Mouse (Mus musculus) ES-E14 (cell line): ENCODE measurements around the gene Mfn1. TPM values are rescaled to one million over a fixed set of nuclear protein-coding genes. Genes with fewer than 3 reads are reported as not detected.

Experiments used
- DNase-seq: peaks from one replicate; pipeline ENCODE4 v3.0.0-alpha.2; 2013; ENCODE audit warnings: low read depth, low spot score
- H3K27ac ChIP-seq: 2 replicates; pipeline ENCODE4 v1.5.1; 2012; ENCODE audit warnings: low read depth, mild to moderate bottlenecking, low read length, moderate library complexity, mixed read lengths; ENCODE audit not compliant: poor library complexity, insufficient read depth, severe bottlenecking
- H3K36me3 ChIP-seq: 2 replicates; pipeline ENCODE4 v1.6.1; 2012; ENCODE audit warnings: mild to moderate bottlenecking, low read length, moderate library complexity, mixed read lengths; ENCODE audit not compliant: control insufficient read depth, poor library complexity, insufficient read depth, severe bottlenecking
- H3K4me1 ChIP-seq, 2 experiments: fragments of 150-350 bp in 1 of 2; sonication (generic) in 1 of 2; 2 replicates each; pipeline ENCODE4 v1.6.1; 2012; ENCODE audit warnings: low read length in 2 of 2, mild to moderate bottlenecking in 1 of 2, mixed read lengths in 1 of 2; ENCODE audit not compliant: control insufficient read depth in 2 of 2, insufficient read depth in 2 of 2, poor library complexity in 1 of 2
- H3K4me3 ChIP-seq, 2 experiments: fragments of 150-350 bp in 1 of 2; sonication (generic) in 1 of 2; 2 replicates each; pipeline ENCODE4 v1.5.1; 2012; ENCODE audit warnings: low read length in 2 of 2, low read depth in 1 of 2, mild to moderate bottlenecking in 1 of 2, mixed read lengths in 1 of 2; ENCODE audit not compliant: insufficient read depth in 1 of 2, poor library complexity in 1 of 2, severe bottlenecking in 1 of 2
- H3K9ac ChIP-seq: 2 replicates; pipeline ENCODE4 v1.6.1; 2012; ENCODE audit warnings: low read depth, mild to moderate bottlenecking, low read length, mixed read lengths; ENCODE audit not compliant: poor library complexity, insufficient read depth, severe bottlenecking
- H3K9me3 ChIP-seq: fragments of 150-350 bp; sonication (generic); 2 replicates; pipeline ENCODE4 v1.6.1; 2012; ENCODE audit warnings: low read depth, mild to moderate bottlenecking, low read length; ENCODE audit not compliant: control insufficient read depth, insufficient read depth
- CHD2 ChIP-seq: IDR thresholded peaks from 2 replicates; pipeline ENCODE4 v1.6.1; 2014; ENCODE audit warnings: mild to moderate bottlenecking, low read depth, low read length, inconsistent platforms
- HCFC1 ChIP-seq: IDR thresholded peaks from 2 replicates; pipeline ENCODE4 v1.6.1; 2012; ENCODE audit warnings: low read length, inconsistent platforms, borderline replicate concordance; ENCODE audit not compliant: insufficient read depth
- MAFK ChIP-seq: IDR thresholded peaks from 2 replicates; pipeline ENCODE4 v1.6.1; 2014; ENCODE audit warnings: mild to moderate bottlenecking, low read depth, low read length, inconsistent platforms; ENCODE audit not compliant: insufficient read depth
- ZC3H11A ChIP-seq: IDR thresholded peaks from 2 replicates; pipeline ENCODE4 v1.6.1; 2012; ENCODE audit warnings: low read depth, mild to moderate bottlenecking, inconsistent platforms, low read length, borderline replicate concordance
- ZNF384 ChIP-seq: IDR thresholded peaks from 2 replicates; pipeline ENCODE4 v1.6.1; 2012; ENCODE audit warnings: low read depth, low read length, inconsistent platforms
- in situ Hi-C, 2 experiments: fragments of 600-800 bp; cut with MboI; formaldehyde crosslinking; loops; one replicate each; pipeline ENCODE4 v1.15.1; 2025; ENCODE audit warnings: low sequenced_read_pairs in 2 of 2, inconsistent platforms in 1 of 2; ENCODE audit not compliant: unreplicated experiment in 2 of 2
- total RNA-seq: library from RNA; depleted of rRNA; stranded (reverse); fragments of 300-350 nt; gene quantifications from 2 replicates; pipeline ENCODE4 v1.2.3, GENCODE M21; 2012

Gene Mfn1
- total RNA-seq, 1 experiment = 35.1 TPM

GRCm38 (mm10) chr3:32495088-32495770, 34.0 kb upstream of the Mfn1 start:
- no peak for DNase-seq
- Histone ChIP-seq H3K36me3 (no peaks in the 10 kb centered on the region), H3K27ac (no peak overlapping the region), H3K9ac (no peak overlapping the region), H3K4me3 (no peak overlapping the region), H3K9me3 (no peaks in the 10 kb centered on the region), H3K4me1 (peaks cover 0 to 8% of the 10 kb centered on the region in 2 experiments; a peak in 2 of 4 replicates)
- in situ Hi-C loops = loop anchor here in 1 of 2 experiments (25.0 kb wide), 1 partner anchor 708 kb away; no protein-coding TSS in a partner anchor
- no peak for TF ChIP-seq HCFC1
- no peak for TF ChIP-seq MAFK
- no peak for TF ChIP-seq ZNF384
- TF ChIP-seq ZC3H11A = no peak
- TF ChIP-seq CHD2 = no peak

GRCm38 (mm10) chr3:32495856-32496710, 33.2 kb upstream of the Mfn1 start:
- no peak for DNase-seq
- no peak overlapping the region for H3K27ac ChIP-seq

GRCm38 (mm10) chr3:32496711-32497070, 32.6 kb upstream of the Mfn1 start:
- H3K36me3 ChIP-seq = no peaks in the 10 kb centered on the region
- no peaks in the 10 kb centered on the region for H3K9me3 ChIP-seq
- H3K9ac ChIP-seq = no peak overlapping the region
- DNase-seq = no peak
- peaks cover 0 to 8% of the 10 kb centered on the region in 2 experiments; a peak in 2 of 4 replicates for H3K4me1 ChIP-seq
- in situ Hi-C loops = loop anchor here in 1 of 2 experiments (25.0 kb wide), 1 partner anchor 709 kb away; no protein-coding TSS in a partner anchor
- no peak overlapping the region for H3K4me3 ChIP-seq
- TF ChIP-seq HCFC1 = no peak
- no peak for TF ChIP-seq MAFK
- TF ChIP-seq ZC3H11A = no peak
- no peak for TF ChIP-seq CHD2
- TF ChIP-seq ZNF384 = no peak
- H3K27ac ChIP-seq = no peak overlapping the region

More at GRCm38 (mm10) chr3:32495856-32496710, 33.2 kb upstream of the Mfn1 start:
- no peak for TF ChIP-seq MAFK
- TF ChIP-seq ZC3H11A = no peak
- no peak for TF ChIP-seq CHD2
- TF ChIP-seq ZNF384 = no peak
- no peak for TF ChIP-seq HCFC1
- H3K4me1 ChIP-seq = peaks cover 0 to 8% of the 10 kb centered on the region in 2 experiments; a peak in 2 of 4 replicates
- no peak overlapping the region for H3K4me3 ChIP-seq
- in situ Hi-C loops = loop anchor here in 1 of 2 experiments (25.0 kb wide), 1 partner anchor 709 kb away; no protein-coding TSS in a partner anchor
- H3K36me3 ChIP-seq = no peaks in the 10 kb centered on the region
- no peaks in the 10 kb centered on the region for H3K9me3 ChIP-seq
- no peak overlapping the region for H3K9ac ChIP-seq

GRCm38 (mm10) chr3:32500346-32500745, 28.9 kb upstream of the Mfn1 start:
- H3K9me3 ChIP-seq = no peaks in the 10 kb centered on the region
- H3K27ac ChIP-seq = no peak overlapping the region
- H3K36me3 ChIP-seq = no peaks in the 10 kb centered on the region
- DNase-seq = no peak
- in situ Hi-C loops = loop anchor here in 1 of 2 experiments (10.0 kb wide), 2 partner anchors 116 to 166 kb away; no protein-coding TSS in a partner anchor
- TF ChIP-seq MAFK = no peak
- TF ChIP-seq ZNF384 = no peak
- no peak for TF ChIP-seq HCFC1
- TF ChIP-seq CHD2 = no peak
- no peak for TF ChIP-seq ZC3H11A
- no peak overlapping the region for H3K9ac ChIP-seq
- no peak overlapping the region for H3K4me3 ChIP-seq
- H3K4me1 ChIP-seq = peaks cover 2 to 8% of the 10 kb centered on the region in 2 experiments; a peak in 2 of 4 replicates
